Mouse (Mus musculus) myocyte (in vitro differentiated cells): ENCODE measurements at regions not wholly inside any gene's neighbourhood (a gene's known extent, or its start where the extent isn't known, plus 50 kb on each side); places are given as distances from the start of the nearest gene placed in this dataset.

Experiments used
- H3K27me3 ChIP-seq: one replicate; pipeline ENCODE4 v1.6.1; 2011; ENCODE audit not compliant: control insufficient read depth, insufficient read depth, insufficient read length
- H3K36me3 ChIP-seq: one replicate; pipeline ENCODE4 v1.6.1; 2011; ENCODE audit not compliant: control insufficient read depth, insufficient read depth
- H3K4me2 ChIP-seq: one replicate; pipeline ENCODE4 v1.6.1; 2011; ENCODE audit warnings: low read depth, control low read depth
- H3K4me3 ChIP-seq: one replicate; pipeline ENCODE4 v1.5.1; 2011; ENCODE audit warnings: mild to moderate bottlenecking, control low read depth, moderate library complexity
- H3K79me2 ChIP-seq: one replicate; pipeline ENCODE4 v1.6.1; 2011; ENCODE audit not compliant: control insufficient read depth, insufficient read depth
- H3ac ChIP-seq: one replicate; pipeline ENCODE4 v1.6.1; 2011; ENCODE audit not compliant: control insufficient read depth, insufficient read length
- CEBPB ChIP-seq: IDR thresholded peaks from 2 replicates; pipeline ENCODE4 v1.6.1; 2011; ENCODE audit warnings: mild to moderate bottlenecking, moderate library complexity; ENCODE audit not compliant: poor library complexity, insufficient read depth, severe bottlenecking
- E2F4 ChIP-seq: IDR thresholded peaks from one replicate; pipeline ENCODE4 v1.6.1; 2011; ENCODE audit warnings: mild to moderate bottlenecking, control low read depth, moderate library complexity; ENCODE audit not compliant: insufficient read depth
- MAX ChIP-seq: IDR thresholded peaks from one replicate; pipeline ENCODE4 v1.6.1; 2011; ENCODE audit warnings: low read depth, mild to moderate bottlenecking, control low read depth
- MYOD1 ChIP-seq, 3 experiments: IDR thresholded peaks; one replicate each; pipeline ENCODE4 v1.6.1; 2011; ENCODE audit warnings: control low read depth in 2 of 3, low read depth in 2 of 3, mild to moderate bottlenecking in 2 of 3, moderate library complexity in 1 of 3; ENCODE audit not compliant: insufficient read length in 2 of 3, control insufficient read depth in 1 of 3
- MYOG ChIP-seq, 3 experiments: IDR thresholded peaks; one replicate each; pipeline ENCODE4 v1.6.1; 2011; ENCODE audit warnings: control low read depth in 2 of 3, low read depth in 2 of 3, mild to moderate bottlenecking in 2 of 3; ENCODE audit not compliant: insufficient read length in 2 of 3, control insufficient read depth in 1 of 3, insufficient read depth in 1 of 3
- POLR2A ChIP-seq: IDR thresholded peaks from one replicate; pipeline ENCODE4 v1.6.1; 2011; ENCODE audit warnings: low read depth, mild to moderate bottlenecking, control low read depth, moderate library complexity; ENCODE audit not compliant: insufficient read length
- POLR2AphosphoS2 ChIP-seq: IDR thresholded peaks from one replicate; pipeline ENCODE4 v1.6.1; 2011; ENCODE audit warnings: low read depth, control low read depth; ENCODE audit not compliant: insufficient read length
- REST ChIP-seq: IDR thresholded peaks from one replicate; pipeline ENCODE4 v1.6.1; 2011; ENCODE audit warnings: mild to moderate bottlenecking, control low read depth, moderate library complexity; ENCODE audit not compliant: insufficient read depth, insufficient read length
- SRF ChIP-seq: IDR thresholded peaks from one replicate; pipeline ENCODE4 v1.6.1; 2011; ENCODE audit warnings: low read depth; ENCODE audit not compliant: control insufficient read depth, insufficient read length
- TCF12 ChIP-seq: IDR thresholded peaks from one replicate; pipeline ENCODE4 v1.6.1; 2011; ENCODE audit warnings: mild to moderate bottlenecking, control low read depth; ENCODE audit not compliant: poor library complexity, insufficient read depth, severe bottlenecking
- TCF3 ChIP-seq: IDR thresholded peaks from one replicate; pipeline ENCODE4 v1.6.1; 2011; ENCODE audit warnings: low read depth, control low read depth; ENCODE audit not compliant: insufficient read length
- USF1 ChIP-seq: IDR thresholded peaks from one replicate; pipeline ENCODE4 v1.6.1; 2011; ENCODE audit warnings: low read depth, mild to moderate bottlenecking, control low read depth, moderate library complexity

- Histone ChIP-seq H3K27me3 (no peaks in the 10 kb centered on the region), H3ac (no peak overlapping the region), H3K79me2 (no peaks in the 10 kb centered on the region), H3K36me3 (no peaks in the 10 kb centered on the region), H3K4me2 (no peak overlapping the region), H3K4me3 (no peak overlapping the region)
- TF ChIP-seq MYOG (IDR thresholded peaks at IDR 0.05; ENCODE audit: control insufficient read depth in 1 of 3, insufficient read depth in 1 of 3, insufficient read length in 2 of 3, low read depth in 2 of 3) (no peak), TCF3 (no peak), MYOD1 (IDR thresholded peaks at IDR 0.05; ENCODE audit: control insufficient read depth in 1 of 3, insufficient read length in 2 of 3, low read depth in 2 of 3) (no peak), POLR2AphosphoS2 (no peak), REST (no peak), USF1 (no peak), CEBPB (no peak), TCF12 (no peak), POLR2A (no peak), MAX (no peak), E2F4 (no peak), SRF (no peak)
Measured at GRCm38 (mm10) chr10:44625521-44625920, 97.2 kb upstream of the Prdm1 start.

GRCm38 (mm10) chr10:44615586-44615985 is 87.3 kb upstream of the Prdm1 start:
- H3K36me3 ChIP-seq, result no peaks in the 10 kb centered on the region
- no peak overlapping the region for H3K4me3 ChIP-seq
- H3K27me3 ChIP-seq, result no peaks in the 10 kb centered on the region
- TF ChIP-seq POLR2A, result no peak
- no peak for TF ChIP-seq TCF3
- H3K4me2 ChIP-seq, result no peak overlapping the region
- H3K79me2 ChIP-seq, result no peaks in the 10 kb centered on the region
- no peak overlapping the region for H3ac ChIP-seq

- Histone ChIP-seq H3K36me3 (no peaks in the 10 kb centered on the region), H3ac (no peak overlapping the region), H3K27me3 (no peaks in the 10 kb centered on the region), H3K4me2 (no peak overlapping the region), H3K79me2 (no peaks in the 10 kb centered on the region), H3K4me3 (no peak overlapping the region)
- TF ChIP-seq SRF (no peak), MAX (no peak), USF1 (no peak), POLR2A (no peak), POLR2AphosphoS2 (no peak), MYOG (IDR thresholded peaks at IDR 0.05; ENCODE audit: control insufficient read depth in 1 of 3, insufficient read depth in 1 of 3, insufficient read length in 2 of 3, low read depth in 2 of 3) (no peak), MYOD1 (IDR thresholded peaks at IDR 0.05; ENCODE audit: control insufficient read depth in 1 of 3, insufficient read length in 2 of 3, low read depth in 2 of 3) (no peak), REST (no peak)
Measured at GRCm38 (mm10) chr10:44612571-44612970, 84.3 kb upstream of the Prdm1 start.

GRCm38 (mm10) chr10:44611399-44611798 is 83.1 kb upstream of the Prdm1 start:
- Histone ChIP-seq H3K4me3 (no peak overlapping the region), H3ac (no peak overlapping the region), H3K27me3 (no peaks in the 10 kb centered on the region), H3K79me2 (no peaks in the 10 kb centered on the region), H3K36me3 (no peaks in the 10 kb centered on the region), H3K4me2 (no peak overlapping the region)
- TF ChIP-seq USF1 (no peak), POLR2A (no peak), POLR2AphosphoS2 (no peak), TCF3 (no peak), SRF (no peak), MAX (no peak)

GRCm38 (mm10) chr10:44609187-44609586 is 80.9 kb upstream of the Prdm1 start:
- H3K27me3 ChIP-seq, result no peaks in the 10 kb centered on the region
- H3K79me2 ChIP-seq, result no peaks in the 10 kb centered on the region
- H3ac ChIP-seq, result no peak overlapping the region
- H3K4me2 ChIP-seq, result no peak overlapping the region
- TF ChIP-seq TCF3 (no peak), E2F4 (no peak), MYOD1 (IDR thresholded peaks at IDR 0.05; ENCODE audit: control insufficient read depth in 1 of 3, insufficient read length in 2 of 3, low read depth in 2 of 3) (no peak), MYOG (IDR thresholded peaks at IDR 0.05; ENCODE audit: control insufficient read depth in 1 of 3, insufficient read depth in 1 of 3, insufficient read length in 2 of 3, low read depth in 2 of 3) (no peak), USF1 (no peak), REST (no peak), CEBPB (no peak), POLR2AphosphoS2 (no peak), POLR2A (no peak), SRF (no peak), MAX (no peak), TCF12 (no peak)
- no peaks in the 10 kb centered on the region for H3K36me3 ChIP-seq
- H3K4me3 ChIP-seq, result no peak overlapping the region
